Mouse (Mus musculus): Measurements from ENCODE around the gene Ubald1.

- peak in 1 of 2 experiments; percentile 64; a peak in 2 of 4 replicates for TF ChIP-seq CTCF (conservative IDR thresholded peaks at IDR 0.05 in 1 of 2, IDR thresholded peaks at IDR 0.05 in 1 of 2; ENCODE audit: low read depth in 2 of 2, low read length in 2 of 2)
- TF ChIP-seq EP300 (IDR thresholded peaks at IDR 0.05; ENCODE audit: low read length), result no peak
- peak; percentile 50 for TF ChIP-seq POLR2A (IDR thresholded peaks at IDR 0.05; ENCODE audit: low read depth, low read length)
- peak; percentile 71 for TF ChIP-seq MAX (IDR thresholded peaks at IDR 0.05; ENCODE audit: low read length)
- no peak for TF ChIP-seq TBP (conservative IDR thresholded peaks at IDR 0.05; ENCODE audit: low read depth, low read length)
- peak; percentile 73 for TF ChIP-seq ZMIZ1 (IDR thresholded peaks at IDR 0.05; ENCODE audit: low read depth, low read length)
- no peak for TF ChIP-seq ZKSCAN1 (IDR thresholded peaks at IDR 0.05; ENCODE audit: borderline replicate concordance, low read depth, low read length)
Observed at GRCm38 (mm10) chr16:4879708-4880124, 399 bp downstream of the Ubald1 start.
